Mouse (Mus musculus) thymus, postnatal 14 days (tissue): ENCODE measurements around the gene Psmg3.

Source experiments
- DNase-seq: peaks from one replicate; pipeline ENCODE4 v3.0.0; 2021

Psmg3 gene

GRCm38 (mm10) chr5:139826357-139827055 is at the start of gene Psmg3, which contains the start of gene Gm26938:
TSS of gene Psmg3 (minus strand) at chr5:139826885.
TSS of gene Gm26938 (minus strand) at chr5:139826407.
- DNase-seq = peak; percentile 88

GRCm38 (mm10) chr5:139871526-139871925 is 44.8 kb upstream of the Psmg3 start:
- no peak for DNase-seq

- DNase-seq = no peak
Observed at GRCm38 (mm10) chr5:139870886-139871285, 44.2 kb upstream of the Psmg3 start.

GRCm38 (mm10) chr5:139862759-139863158 is 36.1 kb upstream of the Psmg3 start:
- no peak for DNase-seq

GRCm38 (mm10) chr5:139860328-139861104 is 33.8 kb upstream of the Psmg3 start:
- no peak for DNase-seq

GRCm38 (mm10) chr5:139849626-139850320 is 23.1 kb upstream of the Psmg3 start:
- DNase-seq = no peak

- no peak for DNase-seq
Observed at GRCm38 (mm10) chr5:139839142-139839541, 12.5 kb upstream of the Psmg3 start.

GRCm38 (mm10) chr5:139838476-139838892 is 11.8 kb upstream of the Psmg3 start:
- DNase-seq = peak; percentile 79

- no peak for DNase-seq
Observed at GRCm38 (mm10) chr5:139835706-139836105, 9.0 kb upstream of the Psmg3 start.

- DNase-seq = no peak
Observed at GRCm38 (mm10) chr5:139832125-139832524, 5.4 kb upstream of the Psmg3 start.

GRCm38 (mm10) chr5:139830734-139831133 is 4.0 kb upstream of the Psmg3 start:
- DNase-seq = peak; percentile 56

GRCm38 (mm10) chr5:139829384-139829783 is 2.7 kb upstream of the Psmg3 start:
- DNase-seq = no peak

GRCm38 (mm10) chr5:139827593-139827992 is 908 bp upstream of the Psmg3 start:
- no peak for DNase-seq

GRCm38 (mm10) chr5:139825947-139826346 is 738 bp downstream of the Psmg3 start:
- DNase-seq = no peak

GRCm38 (mm10) chr5:139824531-139824930 is 2.2 kb downstream of the Psmg3 start:
- DNase-seq = no peak

GRCm38 (mm10) chr5:139821466-139822459 is 4.9 kb downstream of the Psmg3 start:
- no peak for DNase-seq

- DNase-seq = no peak
Observed at GRCm38 (mm10) chr5:139819538-139820181, 7.0 kb downstream of the Psmg3 start, which contains the start of gene Tmem184a. TSS of gene Tmem184a (minus strand) at chr5:139819917.

GRCm38 (mm10) chr5:139818801-139819200 is 7.9 kb downstream of the Psmg3 start:
- DNase-seq = peak; percentile 70

- DNase-seq = no peak
Observed at GRCm38 (mm10) chr5:139818056-139818455, 8.6 kb downstream of the Psmg3 start.

GRCm38 (mm10) chr5:139817292-139817691 is 9.4 kb downstream of the Psmg3 start:
- peak; percentile 41 for DNase-seq

GRCm38 (mm10) chr5:139816445-139816844 is 10.2 kb downstream of the Psmg3 start:
- no peak for DNase-seq

GRCm38 (mm10) chr5:139815964-139816363 is 10.7 kb downstream of the Psmg3 start:
- DNase-seq = no peak
